Mouse (Mus musculus): ENCODE data around the gene Fancf.

DNA sequence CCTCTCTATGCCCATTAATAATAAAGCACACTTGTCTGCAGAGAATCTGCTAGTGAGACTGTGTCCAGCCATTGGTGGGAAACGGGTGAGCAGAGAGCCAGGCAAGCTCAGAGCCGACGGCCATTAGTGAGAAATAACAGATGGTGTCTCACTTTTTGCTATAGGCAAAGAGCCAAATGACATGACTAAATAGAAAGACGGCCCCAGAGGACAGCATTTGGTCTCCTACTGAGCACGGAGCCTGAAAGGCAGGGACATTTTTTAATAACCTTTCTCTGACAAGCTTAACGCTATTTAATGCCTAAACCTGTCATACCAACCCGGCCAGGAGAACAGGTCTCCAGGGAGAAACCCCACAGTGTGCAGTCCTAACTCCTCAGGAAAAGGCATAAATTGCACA lies 30.1 kb downstream of the Fancf start:
- TF ChIP-seq CTCF (IDR thresholded peaks at IDR 0.05; ENCODE audit: low read depth, low read length) = no peak
- no peak for TF ChIP-seq POLR2A (IDR thresholded peaks at IDR 0.05; ENCODE audit: extremely low read depth, insufficient read depth, low read length)
